Mouse (Mus musculus) megakaryocyte progenitor cell, adult 5-6 weeks (primary cell): ENCODE measurements around the gene Dedd. TPM values are rescaled to one million over a fixed set of nuclear protein-coding genes. Genes with fewer than 3 reads are reported as not detected.

Experiments
- total RNA-seq, 2 experiments: library from RNA; stranded (forward) in 1 of 2; stranded (reverse) in 1 of 2; fragments of 157-497, 149-512 nt in 1 of 2; fragments of 200-1000 nt in 1 of 2; gene quantifications; 2 replicates each; pipeline versions ENCODE4 v1.2.3 to v1.2.4; 2015 to 2017

The Dedd gene
- total RNA-seq, 2 experiments from 2014 or later: 11.6 to 25.4 TPM

Other genes with a start within 250 kb of the Dedd start
- 2.0 and 4.2 TPM in 2 replicates for gene Cfap126, start 215.2 kb upstream of the Dedd start, total RNA-seq (2015)
- 1.0 and 4.8 TPM in 2 replicates for gene Cfap126, start 215.2 kb upstream of the Dedd start, total RNA-seq (2017)
- 154 and 160 TPM in 2 replicates for gene Sdhc, start 178.5 kb upstream of the Dedd start, total RNA-seq (2015)
- 63.2 and 69.4 TPM in 2 replicates for gene Sdhc, start 178.5 kb upstream of the Dedd start, total RNA-seq (2017)
- gene Mpz, start 178.4 kb upstream of the Dedd start, total RNA-seq (2015): not detected in 2 replicates
- gene Mpz, start 178.4 kb upstream of the Dedd start, total RNA-seq (2017): not detected in 2 replicates
- gene Pcp4l1, start 132.9 kb upstream of the Dedd start, total RNA-seq (2015): 12.8 and 14.4 TPM in 2 replicates
- 7.1 and 8.5 TPM in 2 replicates for gene Pcp4l1, start 132.9 kb upstream of the Dedd start, total RNA-seq (2017)
- not detected in 2 replicates for gene Nr1i3, start 115.2 kb upstream of the Dedd start, total RNA-seq (2015)
- gene Nr1i3, start 115.2 kb upstream of the Dedd start, total RNA-seq (2017): 0.12 and 0.17 TPM in 2 replicates
- gene Tomm40l, start 106.6 kb upstream of the Dedd start, total RNA-seq (2015): 13.0 and 15.4 TPM in 2 replicates
- gene Tomm40l, start 106.6 kb upstream of the Dedd start, total RNA-seq (2017): 18.2 and 25.7 TPM in 2 replicates
- 0.94 and 2.3 TPM in 2 replicates for gene Apoa2, start 104.1 kb upstream of the Dedd start, total RNA-seq (2015)
- not detected in 2 replicates for gene Apoa2, start 104.1 kb upstream of the Dedd start, total RNA-seq (2017)
- 293 and 379 TPM in 2 replicates for gene Fcer1g, start 94.8 kb upstream of the Dedd start, total RNA-seq (2015)
- 101 and 178 TPM in 2 replicates for gene Fcer1g, start 94.8 kb upstream of the Dedd start, total RNA-seq (2017)
- gene Adamts4, start 78.7 kb upstream of the Dedd start, total RNA-seq (2015): not detected in 2 replicates
- gene Adamts4, start 78.7 kb upstream of the Dedd start, total RNA-seq (2017): not detected in 2 replicates
- 255 and 280 TPM in 2 replicates for gene Ndufs2, start 77.8 kb upstream of the Dedd start, total RNA-seq (2015)
- 323 and 395 TPM in 2 replicates for gene Ndufs2, start 77.8 kb upstream of the Dedd start, total RNA-seq (2017)
- gene B4galt3, start 58.8 kb upstream of the Dedd start, total RNA-seq (2015): 14.7 and 16.1 TPM in 2 replicates
- gene B4galt3, start 58.8 kb upstream of the Dedd start, total RNA-seq (2017): 18.0 and 22.6 TPM in 2 replicates
- 18.0 and 20.2 TPM in 2 replicates for gene Ppox, start 48.0 kb upstream of the Dedd start, total RNA-seq (2015)
- gene Ppox, start 48.0 kb upstream of the Dedd start, total RNA-seq (2017): 10.3 and 15.0 TPM in 2 replicates
- gene Usp21, start 41.2 kb upstream of the Dedd start, total RNA-seq (2015): 36.0 and 38.2 TPM in 2 replicates
- 18.7 and 24.5 TPM in 2 replicates for gene Usp21, start 41.2 kb upstream of the Dedd start, total RNA-seq (2017)
- gene Ufc1, start 34.1 kb upstream of the Dedd start, total RNA-seq (2015): 127 and 149 TPM in 2 replicates
- gene Ufc1, start 34.1 kb upstream of the Dedd start, total RNA-seq (2017): 93.2 and 115 TPM in 2 replicates
- gene Nit1, start 16.5 kb downstream of the Dedd start, total RNA-seq (2015): 7.6 and 9.8 TPM in 2 replicates
- 31.7 and 34.1 TPM in 2 replicates for gene Nit1, start 16.5 kb downstream of the Dedd start, total RNA-seq (2017)
- gene Pfdn2, start 16.5 kb downstream of the Dedd start, total RNA-seq (2015): 50.2 and 52.3 TPM in 2 replicates
- 35.5 and 52.3 TPM in 2 replicates for gene Pfdn2, start 16.5 kb downstream of the Dedd start, total RNA-seq (2017)
- gene Klhdc9, start 31.7 kb downstream of the Dedd start, total RNA-seq (2015): 0.96 TPM in 1 of 2 replicates, not detected in the other
- 0.33 and 0.71 TPM in 2 replicates for gene Klhdc9, start 31.7 kb downstream of the Dedd start, total RNA-seq (2017)
- gene Nectin4, start 41.0 kb downstream of the Dedd start, total RNA-seq (2015): 0.15 and 0.49 TPM in 2 replicates
- gene Nectin4, start 41.0 kb downstream of the Dedd start, total RNA-seq (2017): 0.37 and 0.84 TPM in 2 replicates
- 30.2 and 31.7 TPM in 2 replicates for gene Arhgap30, start 59.8 kb downstream of the Dedd start, total RNA-seq (2015)
- 68.0 and 70.5 TPM in 2 replicates for gene Arhgap30, start 59.8 kb downstream of the Dedd start, total RNA-seq (2017)
- 16.3 and 17.1 TPM in 2 replicates for gene Usf1, start 82.2 kb downstream of the Dedd start, total RNA-seq (2015)
- 61.3 and 64.3 TPM in 2 replicates for gene Usf1, start 82.2 kb downstream of the Dedd start, total RNA-seq (2017)
- gene Tstd1, start 89.7 kb downstream of the Dedd start, total RNA-seq (2015): 0.42 and 0.67 TPM in 2 replicates
- 1.9 and 3.8 TPM in 2 replicates for gene Tstd1, start 89.7 kb downstream of the Dedd start, total RNA-seq (2017)
- gene F11r, start 108.4 kb downstream of the Dedd start, total RNA-seq (2015): 0.15 and 0.44 TPM in 2 replicates
- gene F11r, start 108.4 kb downstream of the Dedd start, total RNA-seq (2017): 0.68 TPM in 1 of 2 replicates, not detected in the other
- gene Alyref2, start 174.3 kb downstream of the Dedd start, total RNA-seq (2015): 5.1 and 5.8 TPM in 2 replicates
- gene Alyref2, start 174.3 kb downstream of the Dedd start, total RNA-seq (2017): 9.1 and 10.8 TPM in 2 replicates
- not detected in 2 replicates for gene Itln1, start 206.1 kb downstream of the Dedd start, total RNA-seq (2015)
- gene Itln1, start 206.1 kb downstream of the Dedd start, total RNA-seq (2017): not detected in 2 replicates
- 5.0 and 6.5 TPM in 2 replicates for gene Cd244a, start 230.0 kb downstream of the Dedd start, total RNA-seq (2015)
- 6.1 and 9.8 TPM in 2 replicates for gene Cd244a, start 230.0 kb downstream of the Dedd start, total RNA-seq (2017)